Mouse (Mus musculus) thymus, postnatal 36 days (tissue): Measurements from ENCODE around the gene Abhd17c.
A peak's percentile ranks its signal among the peaks of the same experiment; 100 is the strongest.
"Not testable (repeated sequence)": the region's sequence is repeated elsewhere in the genome, so short reads cannot be mapped to it uniquely, and the experiment has no call there.

Source experiments
- DNase-seq, 2 experiments: peaks; one replicate each; pipeline ENCODE4 v3.0.0; 2022; ENCODE audit warnings: mixed read lengths in 2 of 2

Abhd17c gene

DNA sequence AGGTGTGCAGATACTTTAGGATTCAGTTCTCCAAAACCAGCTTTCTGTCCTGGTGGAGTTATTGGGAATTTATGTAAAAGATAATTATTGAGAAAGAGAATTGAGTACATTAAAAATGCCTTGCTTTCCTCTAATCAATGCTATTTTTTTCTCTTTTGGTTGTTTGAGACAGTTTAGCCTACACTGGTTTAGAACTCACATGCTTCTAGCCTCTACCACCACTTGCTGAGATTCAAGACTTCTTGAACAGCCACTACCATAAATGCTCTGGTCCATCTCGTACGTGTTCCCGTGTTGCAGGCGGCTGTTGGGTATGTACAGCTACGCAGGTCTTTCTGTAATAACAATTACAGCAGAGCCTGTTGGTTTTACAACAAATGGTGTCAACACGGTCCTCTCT lies 681 bp upstream of the Abhd17c start:
- DNase-seq: no peak

DNA sequence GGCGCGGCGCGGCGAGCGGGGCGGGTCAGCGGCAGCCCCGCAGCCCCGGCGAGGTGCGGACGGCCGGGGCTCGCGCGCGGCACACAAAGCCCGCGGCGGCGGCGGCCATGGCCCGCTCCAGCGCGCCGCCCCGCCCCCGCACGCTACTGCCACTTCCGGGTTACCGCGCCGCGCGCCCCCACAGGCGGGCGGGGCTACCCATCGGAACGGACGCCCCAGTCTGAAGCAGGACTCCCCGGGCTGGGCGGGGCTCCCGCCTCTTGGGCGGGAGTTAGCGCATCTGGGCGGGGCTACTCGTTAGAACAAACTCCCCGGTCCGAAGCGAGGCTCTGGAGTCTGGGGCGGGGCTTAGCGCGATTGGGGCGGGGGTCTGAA lies 254 bp upstream of the Abhd17c start:
- peak; percentile 95 to 96 for DNase-seq

GRCm38 (mm10) chr7:84150361-84151000 lies 1.2 kb downstream of the Abhd17c start:
- no peak for DNase-seq

- DNase-seq: no peak
Observed at GRCm38 (mm10) chr7:84149821-84150220, 1.9 kb downstream of the Abhd17c start.

GRCm38 (mm10) chr7:84148896-84149295 lies 2.8 kb downstream of the Abhd17c start:
- DNase-seq: peak in 1 of 2 experiments; percentile 40

DNA sequence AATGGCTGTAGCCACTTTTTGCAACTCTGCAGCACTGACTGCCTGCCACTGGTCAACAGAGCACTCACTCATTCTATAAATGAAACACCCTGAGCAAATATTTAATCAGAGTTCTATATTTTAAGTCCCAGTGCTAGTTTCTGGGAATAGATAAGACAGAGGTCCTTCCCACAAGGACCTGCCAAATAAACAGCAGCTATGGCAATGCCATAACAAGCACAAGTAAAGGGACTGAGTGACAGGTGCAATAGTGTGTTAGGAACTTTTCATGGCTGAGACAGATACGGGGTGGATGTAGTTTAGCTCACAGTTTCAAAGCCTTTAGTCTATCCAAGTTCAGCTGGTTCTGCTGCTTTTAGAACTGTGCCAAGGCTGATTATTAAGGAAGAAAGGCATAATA lies 3.9 kb downstream of the Abhd17c start:
- DNase-seq: no peak

GRCm38 (mm10) chr7:84145633-84146032 lies 6.1 kb downstream of the Abhd17c start:
- no peak for DNase-seq

- peak; percentile 43 to 45 for DNase-seq
Observed at GRCm38 (mm10) chr7:84142736-84143473, 8.8 kb downstream of the Abhd17c start.

- DNase-seq: no peak
Observed at GRCm38 (mm10) chr7:84142196-84142595, 9.5 kb downstream of the Abhd17c start.

- DNase-seq: no peak
Observed at GRCm38 (mm10) chr7:84139566-84139965, 12.1 kb downstream of the Abhd17c start.

DNA sequence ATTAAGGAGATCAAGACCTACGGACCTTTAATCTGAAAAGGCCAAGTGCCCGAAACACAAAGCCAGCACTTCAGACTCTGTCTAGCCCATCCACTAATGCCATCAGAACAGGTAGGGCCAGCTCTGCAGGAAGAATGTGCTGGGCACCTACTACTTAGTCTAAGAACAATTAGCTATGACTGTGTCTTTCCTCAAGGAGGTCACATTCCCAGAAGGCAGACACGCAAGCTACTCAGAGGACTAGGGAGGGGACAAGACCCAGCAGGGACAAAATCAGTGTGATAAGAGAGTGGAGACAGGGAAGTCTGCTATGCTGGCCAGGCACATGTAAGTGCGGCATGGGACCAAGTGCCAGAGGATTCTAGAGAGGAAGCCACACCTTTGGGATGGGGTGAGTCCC lies 13.0 kb downstream of the Abhd17c start:
- no peak for DNase-seq

DNA sequence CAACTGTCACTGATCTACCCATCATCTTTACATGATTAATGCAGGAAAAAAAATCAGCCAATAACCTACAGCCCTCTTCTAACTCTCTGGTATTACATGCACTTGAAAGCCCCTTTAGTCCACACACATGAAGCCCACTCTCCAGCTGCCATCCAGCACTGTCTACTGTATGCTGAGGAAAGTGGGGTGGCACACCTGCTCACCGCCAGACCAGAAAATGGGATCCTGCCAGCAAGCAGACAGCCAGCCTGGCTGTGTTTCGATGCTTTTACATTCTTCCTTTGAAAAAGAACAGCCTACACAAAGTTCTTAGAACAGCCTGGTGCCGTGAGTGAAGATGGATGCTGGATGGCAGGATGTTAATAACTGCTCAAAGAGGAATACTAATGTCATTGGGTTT lies 13.9 kb downstream of the Abhd17c start:
- no peak for DNase-seq

DNA sequence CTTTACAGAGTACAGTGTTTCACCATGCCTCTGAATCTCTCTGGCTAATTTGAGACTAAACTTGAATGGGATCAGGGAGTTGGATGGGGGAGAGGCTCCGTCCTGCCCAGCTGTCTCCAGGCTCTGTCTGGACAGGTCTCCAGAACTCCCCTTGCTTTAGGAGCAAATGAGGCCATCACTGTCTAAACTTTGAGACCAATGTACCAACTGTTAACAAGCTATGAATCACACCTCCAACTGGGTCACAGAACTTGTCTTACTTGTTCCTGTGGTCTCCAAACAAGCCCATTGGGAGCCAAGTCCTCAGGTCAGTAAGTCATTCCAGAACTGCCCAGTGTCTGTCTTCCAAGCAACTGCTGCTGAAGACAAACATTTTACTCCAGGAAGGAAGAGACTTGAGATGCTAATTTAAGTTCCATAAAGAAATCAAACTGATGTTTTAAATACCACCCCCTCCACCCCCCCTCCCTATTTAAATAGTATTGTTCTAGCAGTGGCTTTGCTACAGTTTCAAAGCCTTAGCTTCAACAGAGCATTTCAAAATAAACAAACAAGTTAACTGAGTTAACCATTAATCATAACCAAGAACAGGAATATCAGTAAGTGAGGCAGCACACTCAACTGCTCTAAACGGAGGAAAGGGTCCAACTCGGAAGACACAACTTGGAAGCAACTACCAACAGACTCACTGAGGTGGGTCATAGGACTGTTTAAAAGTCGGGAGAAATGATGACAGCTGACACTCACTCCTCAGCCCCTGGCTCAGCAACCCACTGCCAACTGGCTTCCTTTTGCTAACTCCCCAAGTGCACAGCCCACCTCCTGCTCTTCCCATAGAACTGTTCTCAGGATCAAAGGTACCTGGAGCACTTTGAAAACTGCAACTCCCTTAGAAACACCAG lies 15.6 kb downstream of the Abhd17c start:
- DNase-seq: no peak

DNA sequence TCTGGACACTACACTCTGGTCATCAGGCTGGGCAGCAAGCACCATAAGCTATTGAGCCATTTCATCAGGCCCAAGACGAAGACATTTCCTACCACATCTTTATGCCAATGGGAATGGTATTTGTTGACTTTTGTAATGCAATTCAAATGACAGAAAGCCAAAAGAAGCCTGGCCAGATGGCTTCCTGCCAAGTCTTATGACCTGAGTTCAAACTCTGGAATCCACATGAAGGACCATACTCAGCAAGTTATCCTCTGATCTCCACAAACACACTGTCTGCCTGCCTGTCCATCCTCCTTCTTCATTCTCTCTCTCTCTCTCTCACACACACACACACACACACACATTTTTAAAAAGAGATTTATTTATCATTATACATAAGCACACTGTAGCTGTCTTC lies 19.0 kb downstream of the Abhd17c start:
- DNase-seq: no peak

DNA sequence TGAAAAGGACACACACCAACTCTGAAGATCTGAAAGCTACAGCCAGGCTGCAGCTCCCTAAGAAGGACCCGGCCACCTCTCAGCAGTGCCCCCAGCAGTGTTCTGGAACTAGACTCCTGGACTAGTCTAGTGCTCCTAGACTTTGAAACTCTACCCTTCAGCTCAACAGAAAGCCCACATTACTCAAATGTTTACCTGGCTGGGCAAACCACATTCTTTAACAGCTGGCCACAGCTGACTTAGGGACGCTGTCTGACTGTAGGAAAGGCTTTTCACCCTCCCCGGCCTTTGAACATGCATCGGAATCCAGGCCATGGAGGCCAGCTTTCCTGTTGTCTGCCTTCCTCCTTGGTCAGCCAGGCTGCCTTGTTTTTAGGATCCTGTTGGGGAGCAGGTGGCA lies 20.0 kb downstream of the Abhd17c start:
- DNase-seq: no peak

DNA sequence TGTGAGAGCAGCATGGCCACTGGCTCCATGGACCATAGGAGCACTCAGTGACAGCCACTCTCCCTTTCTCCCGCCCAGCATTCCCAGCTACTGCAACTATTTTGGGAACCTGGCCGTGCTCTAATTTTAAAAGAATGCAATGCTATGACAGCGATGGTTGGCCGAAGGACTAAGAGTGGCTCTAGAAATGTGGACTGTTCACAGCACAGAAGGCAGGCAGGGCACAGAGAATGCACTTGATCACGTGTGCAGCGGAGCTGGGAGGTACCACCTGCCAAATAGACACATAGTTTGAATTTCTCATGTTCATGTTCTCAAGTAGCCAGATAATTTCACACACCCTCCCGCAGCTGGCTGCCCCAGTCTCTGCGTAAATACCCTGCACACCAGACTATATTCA lies 23.0 kb downstream of the Abhd17c start:
- no peak for DNase-seq

DNA sequence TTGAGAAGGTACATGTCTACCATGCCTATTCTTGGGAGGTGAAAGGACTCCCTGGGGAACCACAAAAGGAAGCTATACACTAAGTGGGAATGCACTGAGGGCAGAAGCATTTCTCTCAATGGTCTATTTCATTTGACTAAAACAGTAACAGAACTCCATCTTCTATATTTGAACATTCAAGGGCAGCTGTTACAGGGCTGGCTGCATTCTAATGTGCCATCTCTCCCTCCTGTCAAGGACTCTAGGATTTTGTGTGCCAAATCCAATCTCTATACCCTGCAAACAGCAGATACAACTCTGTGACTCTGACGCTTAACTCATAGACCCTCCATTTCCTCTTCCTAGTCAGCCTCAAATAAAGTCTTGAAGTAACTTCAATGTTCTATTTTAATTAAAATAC lies 26.0 kb downstream of the Abhd17c start:
- DNase-seq: no peak

DNA sequence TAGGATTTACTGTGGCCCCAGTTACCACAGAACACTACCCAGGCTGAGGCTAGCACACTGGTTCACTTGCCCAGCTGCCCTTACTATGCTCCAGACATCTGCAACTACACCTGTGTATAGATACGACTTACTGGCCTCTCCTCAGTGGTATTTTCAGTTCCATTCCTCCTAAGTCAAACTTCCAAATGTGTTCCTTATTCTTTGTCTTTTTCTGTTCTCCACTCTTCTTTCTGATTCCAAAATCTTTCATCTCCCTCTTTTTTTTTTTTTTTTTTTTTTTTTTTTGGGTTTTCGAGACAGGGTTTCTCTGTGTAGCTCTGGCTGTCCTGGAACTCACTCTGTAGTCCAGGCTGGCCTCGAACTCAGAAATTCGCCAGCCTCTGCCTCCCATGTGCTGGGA lies 28.0 kb downstream of the Abhd17c start:
- DNase-seq: not testable (repeated sequence)

GRCm38 (mm10) chr7:84121778-84122177 lies 29.9 kb downstream of the Abhd17c start:
- no peak for DNase-seq

- peak; percentile 45 to 57 for DNase-seq
Observed at GRCm38 (mm10) chr7:84120142-84120760, 31.4 kb downstream of the Abhd17c start.

DNA sequence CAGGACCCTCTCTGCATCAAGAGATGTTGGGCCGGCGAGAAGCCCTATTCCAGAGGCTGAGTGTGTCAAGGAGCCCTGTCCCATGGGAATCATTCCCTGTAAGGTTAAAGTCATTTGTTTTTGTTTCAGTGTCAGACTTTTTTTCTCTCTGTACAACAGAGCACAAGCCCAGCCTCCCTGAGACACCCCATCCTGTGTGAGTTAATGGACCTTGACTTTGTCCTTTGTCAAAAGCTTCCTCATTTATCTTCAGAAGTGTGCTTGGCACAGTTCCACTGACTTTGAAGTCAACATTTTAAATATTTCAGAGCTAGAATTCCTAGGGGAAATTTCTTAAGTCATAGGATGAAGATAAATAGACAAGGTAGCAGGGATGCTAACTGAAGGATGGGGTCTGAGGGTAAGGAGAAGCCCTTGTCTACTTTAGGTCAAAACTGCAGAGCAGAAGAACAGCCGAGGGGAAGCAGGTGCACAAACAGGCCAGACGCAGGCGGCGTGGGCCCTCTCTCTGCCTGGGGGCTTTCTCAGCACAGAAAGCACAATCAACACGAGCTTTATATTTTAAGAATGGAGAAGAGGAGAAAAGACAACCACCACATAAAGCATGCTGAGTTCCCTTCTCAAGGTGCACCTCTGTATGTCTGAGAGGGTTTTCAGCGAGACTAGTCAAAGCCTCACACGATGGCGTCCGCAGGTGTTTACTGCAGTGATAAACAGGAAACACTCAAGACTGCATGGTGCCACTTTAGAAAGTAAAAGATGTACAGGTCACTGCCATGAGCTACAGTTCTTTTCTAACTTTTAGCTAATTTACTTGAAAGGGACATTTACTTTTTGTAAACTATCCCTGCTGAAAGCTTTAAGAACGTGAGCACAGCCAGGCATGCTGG lies 32.2 kb downstream of the Abhd17c start:
- DNase-seq: peak; percentile 57 to 68

GRCm38 (mm10) chr7:84117543-84118122 lies 34.1 kb downstream of the Abhd17c start:
- no peak for DNase-seq
